Mouse (Mus musculus) embryonic stem cell, embryonic (primary cell): Measurements from ENCODE around the gene Ccdc80.

Source experiments
- CTCF ChIA-PET, 4 experiments: fragments of 300-600 bp in 2 of 4; fragments of 350-600 bp in 2 of 4; sonication (Branson Sonifier 250); formaldehyde crosslinking; loops; one replicate each; lab custom pipeline; 2022; ENCODE audit warnings: inconsistent platforms in 2 of 4; lab: Charles Lee
- POLR2A ChIA-PET, 4 experiments: fragments of 300-600 bp in 2 of 4; fragments of 350-600 bp in 2 of 4; sonication (Branson Sonifier 250); formaldehyde crosslinking; loops; one replicate each; lab custom pipeline; 2022; ENCODE audit warnings: antibody characterized with exemption in 4 of 4, inconsistent platforms in 1 of 4; lab: Charles Lee

Ccdc80 gene

GRCm38 (mm10) chr16:45100892-45101291, 7.7 kb downstream of the Ccdc80 start:
- ChIA-PET CTCF (no interaction called here), POLR2A (no interaction called here)

DNA sequence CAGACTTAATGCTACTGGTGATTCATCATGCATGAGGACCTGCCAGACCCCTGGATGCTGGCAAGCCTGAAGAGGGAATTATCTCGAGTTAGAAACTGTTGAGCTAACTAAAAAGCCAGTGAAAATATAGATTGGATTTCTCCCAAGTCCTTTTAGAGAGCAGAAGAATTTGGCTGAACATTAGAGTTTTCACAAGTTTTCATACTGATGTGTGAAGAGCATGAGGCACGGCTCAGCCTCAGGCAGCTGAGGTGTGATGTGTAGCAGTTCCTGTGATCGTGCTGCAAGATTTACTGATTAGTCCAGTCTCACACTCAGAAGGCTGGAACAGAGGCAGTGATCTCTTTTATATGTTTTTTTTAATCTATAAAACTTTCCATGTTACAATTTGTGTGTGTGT, 11.8 kb downstream of the Ccdc80 start:
- ChIA-PET POLR2A (no interaction called here), CTCF (no interaction called here)

GRCm38 (mm10) chr16:45108203-45108878, 15.1 kb downstream of the Ccdc80 start:
- ChIA-PET POLR2A (no interaction called here), CTCF (no interaction called here)

DNA sequence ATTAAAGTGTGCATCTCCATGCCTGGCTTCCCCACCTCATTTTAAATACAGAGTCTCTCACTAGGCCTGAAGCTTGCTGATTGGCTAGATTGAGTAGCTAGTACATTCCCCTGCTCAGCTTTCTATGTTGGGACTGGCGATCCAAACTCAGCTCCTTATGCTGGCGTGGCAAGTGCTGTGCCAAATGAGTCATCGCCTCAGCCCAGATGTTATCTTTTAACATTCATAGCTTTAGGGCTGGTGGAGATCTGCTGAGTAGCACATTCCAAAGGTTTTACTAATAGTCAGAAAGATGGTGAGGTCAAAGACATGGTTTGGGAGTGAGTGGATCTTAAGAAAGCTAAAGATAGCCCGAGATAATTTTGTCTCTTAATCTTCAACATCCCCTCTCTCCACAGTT, 17.3 kb downstream of the Ccdc80 start:
- CTCF ChIA-PET: no interaction called here

GRCm38 (mm10) chr16:45117200-45117599, 24.0 kb downstream of the Ccdc80 start:
- ChIA-PET POLR2A (no interaction called here), CTCF (interaction anchor here in 1 of 4 experiments (0.6 kb wide), 1 partner anchor 635 kb away, joined by 3 read pairs; no protein-coding TSS in a partner anchor)

More for the DNA sequence above, 17.3 kb downstream of the Ccdc80 start:
- POLR2A ChIA-PET: no interaction called here

DNA sequence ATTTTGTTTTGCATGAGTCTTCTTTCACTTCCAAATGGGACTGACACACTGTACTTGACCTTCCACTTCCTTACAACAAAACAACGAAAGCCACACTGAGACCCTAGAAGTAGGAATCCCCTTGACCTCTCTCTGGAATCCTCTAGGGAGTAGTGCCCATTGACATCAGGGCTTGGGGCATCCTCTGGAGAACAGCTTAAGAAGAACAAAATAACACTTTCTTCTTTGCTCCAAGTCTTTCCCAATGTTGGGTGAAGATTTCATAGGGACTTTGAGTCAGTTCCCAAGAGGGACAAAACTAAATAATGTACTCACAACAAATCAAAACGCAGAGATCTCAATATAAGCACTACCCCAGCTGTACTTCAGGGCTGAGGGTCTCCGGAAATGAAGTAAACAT, 25.6 kb downstream of the Ccdc80 start:
- ChIA-PET CTCF (no interaction called here), POLR2A (no interaction called here)

DNA sequence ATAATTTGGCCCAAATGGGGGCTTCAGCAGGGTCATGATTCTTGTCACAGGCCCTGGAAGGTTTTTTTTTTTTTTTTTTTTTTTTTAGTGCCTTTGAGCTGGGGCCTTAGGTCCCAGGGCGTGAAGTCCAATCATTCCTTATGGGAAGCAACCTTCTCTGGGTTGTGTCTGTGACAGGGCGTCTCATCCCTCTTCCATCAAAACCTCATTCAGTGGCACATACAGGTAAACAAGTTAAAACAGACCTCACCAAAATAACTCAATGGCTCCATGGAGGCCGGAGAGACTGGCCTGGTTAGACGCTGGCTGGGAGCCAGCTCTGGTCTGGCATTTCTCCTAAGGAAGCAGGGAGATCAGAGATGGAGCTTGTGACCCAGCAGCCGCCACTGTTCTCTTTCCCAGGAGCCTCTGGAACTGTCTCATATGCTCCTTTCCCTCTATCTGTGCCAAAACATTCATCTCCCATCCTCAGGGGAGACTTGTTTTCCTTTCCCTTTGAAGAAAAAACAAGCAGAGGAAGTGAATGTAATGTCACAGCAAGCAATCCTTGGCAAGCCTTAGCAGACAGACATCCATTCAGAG, 27.7 kb downstream of the Ccdc80 start:
- ChIA-PET POLR2A (interaction anchor here in 2 of 4 experiments (0.6 to 0.7 kb wide), 2 partner anchors 256 to 804 kb away, joined by 3 to 4 read pairs; no protein-coding TSS in a partner anchor), CTCF (interaction anchor here in 1 of 4 experiments (0.6 kb wide), 1 partner anchor 97 kb away, joined by 3 read pairs; no protein-coding TSS in a partner anchor)

GRCm38 (mm10) chr16:45122571-45122970, 29.4 kb downstream of the Ccdc80 start:
- ChIA-PET CTCF (interaction anchor here in 1 of 4 experiments (1.2 kb wide), 1 partner anchor 397 kb away, joined by 3 read pairs; no protein-coding TSS in a partner anchor), POLR2A (no interaction called here)

GRCm38 (mm10) chr16:45124230-45125203, 31.3 kb downstream of the Ccdc80 start:
- POLR2A ChIA-PET: interaction anchor here in 1 of 4 experiments (0.6 kb wide), 1 partner anchor 171 kb away, joined by 7 read pairs; no protein-coding TSS in a partner anchor
- CTCF ChIA-PET: interaction anchor here in 2 of 4 experiments (0.8 to 0.9 kb wide), 2 partner anchors 11 to 13 kb away, joined by 3 to 4 read pairs; no protein-coding TSS in a partner anchor

DNA sequence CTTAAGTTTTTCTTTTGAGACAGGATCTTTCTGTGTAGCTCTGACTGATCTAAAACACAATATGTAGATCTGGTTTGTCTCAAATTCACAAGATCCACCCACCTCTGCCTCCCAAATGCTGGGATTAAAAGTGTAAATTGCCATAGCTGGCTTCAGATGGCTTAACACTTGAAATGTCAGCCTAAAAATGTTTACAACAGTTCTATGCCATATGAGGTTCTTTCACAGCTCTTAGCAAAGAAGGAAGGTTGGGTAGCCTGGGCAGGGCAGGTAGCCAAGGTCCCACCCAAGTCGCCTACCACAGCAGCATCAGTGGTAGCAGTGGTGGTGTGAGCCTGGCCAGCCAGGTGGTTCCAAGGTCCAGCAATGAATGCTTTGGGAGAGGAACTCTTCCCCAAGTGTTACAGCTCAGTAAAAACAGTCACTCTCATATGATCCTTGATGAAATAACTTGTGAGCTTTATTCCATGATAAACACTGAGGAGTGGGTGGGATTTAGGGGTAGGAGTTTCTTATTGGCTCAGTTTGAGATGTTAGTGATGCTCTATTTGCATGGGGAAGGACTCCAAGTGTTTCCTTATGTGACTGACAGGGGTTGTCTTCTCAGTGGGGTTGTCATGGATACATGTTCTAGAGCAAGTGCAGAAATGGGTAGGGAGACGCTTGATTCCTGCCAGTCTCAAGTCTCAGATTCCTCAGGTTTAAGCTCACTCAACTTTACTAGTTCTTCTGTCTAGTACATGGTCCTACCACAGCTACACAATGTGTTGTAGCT, 34.9 kb downstream of the Ccdc80 start:
- ChIA-PET POLR2A (no interaction called here), CTCF (no interaction called here)

DNA sequence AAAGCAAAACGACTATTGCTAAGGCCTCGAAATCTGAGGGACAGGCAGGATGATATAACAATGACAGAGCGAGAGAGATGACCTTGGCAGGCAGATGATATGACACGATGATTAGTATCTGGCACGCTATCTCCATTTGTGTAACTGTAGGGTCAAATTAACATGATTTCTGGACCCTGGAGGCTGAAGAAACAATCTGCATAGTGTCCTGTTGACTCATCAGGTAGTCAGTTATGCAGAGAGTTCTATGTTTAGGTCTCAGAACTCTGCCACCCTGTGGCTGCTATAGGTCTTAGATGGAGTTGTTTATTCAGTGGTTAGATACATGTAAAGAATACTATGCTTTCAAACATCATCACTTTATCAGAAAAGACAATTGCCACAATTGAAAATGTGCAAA, 48.5 kb downstream of the Ccdc80 start:
- POLR2A ChIA-PET: no interaction called here
- CTCF ChIA-PET: no interaction called here

DNA sequence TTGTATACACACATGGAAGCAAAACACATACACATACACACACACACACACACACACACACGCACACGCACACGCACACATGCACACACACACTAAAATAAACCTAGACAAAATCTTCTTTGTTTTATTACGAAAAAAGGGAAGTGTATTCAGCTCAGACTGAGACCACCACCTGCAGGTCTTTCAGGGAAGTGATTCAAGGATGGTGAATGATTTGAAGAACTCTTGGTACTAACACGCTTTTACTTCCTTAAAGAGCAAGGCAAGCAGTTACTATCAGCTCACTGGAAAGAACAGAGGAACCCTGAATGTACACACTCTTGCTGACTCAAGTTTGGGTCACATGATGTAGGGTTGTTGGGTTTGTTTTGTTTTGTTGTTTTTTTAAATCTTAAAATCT, 49.4 kb downstream of the Ccdc80 start:
- POLR2A ChIA-PET: interaction anchor here in 1 of 4 experiments (0.7 kb wide), 1 partner anchor 9 kb away, joined by 3 read pairs; no protein-coding TSS in a partner anchor
- CTCF ChIA-PET: no interaction called here

- POLR2A ChIA-PET: interaction anchor here in 1 of 4 experiments (0.5 kb wide), 1 partner anchor 343 kb away, joined by 3 read pairs; no protein-coding TSS in a partner anchor
- CTCF ChIA-PET: interaction anchor here in 1 of 4 experiments (1.7 kb wide), 1 partner anchor 845 kb away, joined by 3 read pairs; no protein-coding TSS in a partner anchor
These were observed 51.9 kb downstream of the Ccdc80 start for GRCm38 (mm10) chr16:45145119-45145518.

GRCm38 (mm10) chr16:45148488-45149082, 55.4 kb downstream of the Ccdc80 start:
- CTCF ChIA-PET: no interaction called here
- POLR2A ChIA-PET: interaction anchor here in 2 of 4 experiments (0.5 to 2.6 kb wide), 2 partner anchors 10 to 542 kb away, joined by 3 to 6 read pairs; partner anchors contain the start of genes Atg3 (in 1 of the 2) and Slc35a5 (in 1 of the 2)

GRCm38 (mm10) chr16:45154741-45155250, 61.6 kb downstream of the Ccdc80 start:
- CTCF ChIA-PET: no interaction called here
- POLR2A ChIA-PET: no interaction called here

- ChIA-PET CTCF (no interaction called here), POLR2A (interaction anchor here in 3 of 4 experiments (0.5 to 3.3 kb wide), 17 partner anchors 8 to 1343 kb away, joined by 3 to 24 read pairs (median 3); partner anchors contain the start of genes Gtpbp8 (in 1 of the 3) and Nepro (in 1 of the 3))
These were observed 64.9 kb downstream of the Ccdc80 start for GRCm38 (mm10) chr16:45158136-45158521.
